Mouse (Mus musculus): ENCODE measurements around the gene Kank4.
"Not testable (repeated sequence)": the region's sequence is repeated elsewhere in the genome, so short reads cannot be mapped to it uniquely, and the experiment has no call there.

The Kank4 gene

DNA sequence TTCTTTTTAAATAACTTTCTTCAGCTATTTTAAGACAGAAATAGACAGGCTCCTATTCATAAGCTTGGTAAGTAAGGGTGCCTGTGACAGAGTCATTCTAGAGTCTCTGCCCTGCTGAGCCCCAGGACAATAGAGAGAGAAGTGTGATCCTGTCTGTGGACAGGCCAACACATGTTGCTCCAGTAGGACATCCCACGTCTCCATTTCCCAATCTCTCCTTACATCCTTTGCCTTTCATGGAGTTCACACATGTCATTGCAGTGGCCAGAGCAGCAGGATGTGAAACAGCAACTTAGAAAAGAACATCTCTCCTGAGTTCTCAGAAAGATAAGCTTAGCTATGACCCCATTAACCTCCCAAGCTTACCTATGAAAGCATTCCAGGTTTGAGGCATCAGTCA, 14.4 kb upstream of the Kank4 start:
- DNase-seq (ENCODE audit: low spot score) = no peak

DNA sequence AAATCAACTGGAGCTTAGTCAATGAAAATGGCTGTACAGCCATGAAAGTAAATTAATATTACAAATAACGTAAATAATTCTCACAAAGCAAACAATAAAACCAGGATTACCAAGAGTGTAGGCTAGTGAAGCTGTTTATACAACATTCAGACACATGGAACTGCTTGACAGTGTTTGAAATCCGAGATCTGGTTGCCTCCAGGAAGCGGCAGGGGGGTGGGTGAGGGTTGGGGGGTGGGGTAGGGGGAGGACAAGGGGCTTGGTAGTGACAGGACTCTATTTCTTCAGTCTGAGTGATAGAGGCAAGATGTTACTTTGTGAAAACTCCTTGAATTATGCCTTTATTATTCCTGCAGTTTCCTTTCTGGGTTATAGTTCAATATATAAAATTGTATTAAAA, 9.4 kb upstream of the Kank4 start:
- DNase-seq (ENCODE audit: low spot score) = no peak

DNA sequence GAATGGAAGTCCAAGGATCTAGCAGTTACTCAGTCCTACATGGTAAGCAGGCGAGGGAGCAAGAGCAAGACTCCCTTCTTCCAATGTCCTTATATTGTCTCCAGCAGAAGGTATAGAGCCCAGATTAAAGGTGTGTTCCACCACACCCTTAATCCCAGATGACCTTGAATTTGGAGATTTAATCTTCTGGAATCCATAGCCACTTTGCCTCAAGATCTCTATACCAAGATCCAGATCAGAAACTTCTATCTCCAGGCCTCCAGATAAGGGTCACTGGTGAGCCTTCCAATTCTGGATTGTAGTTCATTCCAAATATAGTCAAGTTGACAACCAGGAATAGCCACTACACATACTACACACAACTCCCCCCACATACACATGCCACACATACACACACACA, 6.4 kb upstream of the Kank4 start, which contains the start of gene I0C0044D17Rik:
I0C0044D17Rik (minus strand) TSS at position 101 of the 400 bp plus-strand sequence.
- not testable (repeated sequence) for DNase-seq (ENCODE audit: low spot score)

DNA sequence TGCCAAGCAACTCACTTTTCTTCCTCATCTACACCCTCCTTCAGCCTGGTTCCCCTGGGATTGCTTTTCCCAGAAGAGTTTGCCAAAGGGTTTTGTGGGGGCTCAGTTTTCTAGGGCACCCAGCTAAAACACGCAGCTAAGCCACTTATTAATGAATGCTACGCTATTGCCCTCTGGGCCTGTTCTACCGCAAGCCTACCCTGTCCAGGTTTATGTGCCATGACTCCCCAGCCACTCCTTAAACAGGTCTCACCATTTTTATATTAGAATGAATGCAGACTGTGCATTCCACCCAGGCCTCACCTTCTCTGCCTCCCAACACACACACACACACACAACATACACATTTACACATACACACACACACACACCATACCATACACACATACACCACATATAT, 5.7 kb upstream of the Kank4 start:
- no peak for DNase-seq (ENCODE audit: low spot score)

DNA sequence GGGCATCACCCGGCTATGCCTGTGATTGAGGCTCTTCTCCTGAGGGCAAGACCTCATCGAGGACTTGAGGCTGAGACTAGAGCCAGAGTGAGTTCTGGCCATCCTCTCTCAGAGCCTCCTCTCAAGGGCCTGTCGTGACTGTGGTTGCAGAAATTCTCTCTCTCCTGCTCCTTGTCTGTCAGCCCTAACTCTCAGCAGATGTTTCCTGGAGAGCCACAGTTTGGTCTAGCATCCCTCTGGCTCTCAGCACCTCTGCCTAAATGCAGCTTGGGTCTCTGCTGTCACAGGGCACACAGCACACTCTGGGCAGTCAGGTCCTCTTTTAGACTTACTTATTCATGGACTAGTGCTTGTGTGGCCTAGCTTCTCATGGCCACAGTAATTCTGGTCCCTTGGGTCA, 5.1 kb upstream of the Kank4 start:
- DNase-seq (ENCODE audit: low spot score) = no peak

DNA sequence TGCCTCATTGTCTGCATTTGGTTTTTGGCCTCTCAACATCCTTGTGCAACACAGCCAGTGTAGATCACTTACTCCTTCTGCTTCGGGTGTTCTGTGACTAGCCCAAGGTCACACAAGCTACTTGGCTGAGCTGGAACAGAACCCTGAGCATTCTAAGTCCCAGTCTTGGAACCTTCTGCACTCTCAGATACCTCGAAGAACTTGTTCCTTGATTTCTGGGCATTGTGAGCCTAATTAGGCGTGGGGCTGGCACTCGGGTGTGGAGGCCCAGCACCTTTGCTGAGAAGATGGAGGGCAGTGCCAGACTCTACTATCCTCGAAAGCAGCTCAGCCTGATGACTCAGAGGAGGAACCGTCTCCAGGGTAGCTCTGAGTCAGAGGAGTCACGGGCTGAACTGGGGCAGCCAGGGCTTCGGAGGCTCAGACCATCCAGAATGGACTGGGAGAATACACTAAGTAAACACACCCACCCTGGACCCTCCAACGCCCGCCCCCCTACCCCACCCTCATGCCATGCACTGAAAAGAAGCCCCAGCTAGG, 1.9 kb upstream of the Kank4 start:
- no peak for DNase-seq (ENCODE audit: low spot score)

DNA sequence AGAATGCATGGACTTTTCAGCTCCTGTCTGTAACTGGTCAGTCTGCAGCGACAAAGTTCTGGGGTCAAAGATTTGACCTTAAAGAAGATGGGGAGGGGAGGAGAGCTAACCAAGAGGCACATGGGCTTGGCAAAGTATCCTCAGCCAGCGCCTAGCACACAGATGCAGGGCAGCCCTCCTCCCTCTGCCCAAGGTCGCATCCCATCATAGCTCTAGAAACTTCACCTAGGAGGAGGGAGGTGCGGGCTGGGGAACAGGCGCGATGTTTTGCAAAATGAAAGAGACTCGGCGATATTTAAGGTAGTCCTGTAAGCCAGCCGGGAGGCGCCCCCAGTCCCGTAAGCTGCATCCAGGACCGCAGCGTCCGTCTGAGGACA, 542 bp downstream of the Kank4 start:
- DNase-seq (ENCODE audit: low spot score) = no peak

DNA sequence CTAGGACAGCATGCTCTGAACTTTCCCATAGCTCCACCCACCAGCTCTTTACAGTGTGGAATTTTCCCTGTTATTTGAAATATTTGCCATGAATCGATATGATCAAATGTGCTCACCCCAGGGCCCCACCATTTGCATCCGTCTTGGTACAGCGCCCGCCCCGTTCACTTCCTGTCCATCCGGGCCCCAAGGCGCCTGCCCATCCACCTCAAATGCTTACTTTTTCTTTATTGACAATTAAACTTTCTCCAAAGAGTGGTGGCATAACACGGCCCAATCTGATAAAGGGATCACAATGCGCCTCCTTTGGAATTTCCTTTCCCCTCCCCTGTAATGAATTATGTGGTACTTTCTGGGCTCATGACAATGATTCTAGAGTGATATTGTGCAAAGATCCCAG, 11.0 kb downstream of the Kank4 start:
- DNase-seq (ENCODE audit: low spot score) = no peak

DNA sequence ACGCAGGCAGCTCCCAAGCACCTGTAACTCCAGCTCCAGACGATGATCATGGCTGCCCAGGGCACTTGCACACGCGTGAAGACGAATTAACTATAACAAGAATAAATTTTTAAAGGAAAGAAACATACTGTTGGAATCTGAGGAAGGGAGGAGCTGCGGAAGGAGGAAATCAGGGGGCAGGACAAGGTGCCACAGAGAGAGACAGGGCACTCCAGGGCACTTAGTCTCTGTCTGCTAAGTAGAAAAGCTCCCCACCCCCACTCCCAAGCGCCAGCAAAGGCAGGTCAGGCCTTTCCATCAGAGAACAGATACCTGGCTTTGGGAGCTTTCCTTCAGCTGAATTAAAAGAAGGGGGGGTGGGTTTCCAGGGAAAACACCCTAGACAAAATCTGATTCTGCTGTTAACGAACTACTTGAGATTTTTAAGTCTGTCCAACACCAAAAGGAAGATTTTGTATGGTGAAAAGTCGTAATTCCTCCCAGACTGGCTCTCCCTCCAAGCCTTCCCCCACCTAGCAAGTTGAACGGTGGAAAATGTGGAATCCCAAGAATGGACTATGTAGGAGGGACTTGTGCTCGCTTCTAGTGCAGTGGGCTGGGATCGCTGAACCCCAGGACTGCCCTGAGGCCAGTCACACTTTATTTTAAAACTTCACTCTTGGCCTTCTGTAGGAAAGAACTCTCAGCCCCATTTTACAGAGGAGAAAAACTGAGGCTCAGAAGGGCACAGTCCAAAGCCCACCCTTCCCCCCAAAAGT, 11.9 kb downstream of the Kank4 start:
- no peak for DNase-seq (ENCODE audit: low spot score)

DNA sequence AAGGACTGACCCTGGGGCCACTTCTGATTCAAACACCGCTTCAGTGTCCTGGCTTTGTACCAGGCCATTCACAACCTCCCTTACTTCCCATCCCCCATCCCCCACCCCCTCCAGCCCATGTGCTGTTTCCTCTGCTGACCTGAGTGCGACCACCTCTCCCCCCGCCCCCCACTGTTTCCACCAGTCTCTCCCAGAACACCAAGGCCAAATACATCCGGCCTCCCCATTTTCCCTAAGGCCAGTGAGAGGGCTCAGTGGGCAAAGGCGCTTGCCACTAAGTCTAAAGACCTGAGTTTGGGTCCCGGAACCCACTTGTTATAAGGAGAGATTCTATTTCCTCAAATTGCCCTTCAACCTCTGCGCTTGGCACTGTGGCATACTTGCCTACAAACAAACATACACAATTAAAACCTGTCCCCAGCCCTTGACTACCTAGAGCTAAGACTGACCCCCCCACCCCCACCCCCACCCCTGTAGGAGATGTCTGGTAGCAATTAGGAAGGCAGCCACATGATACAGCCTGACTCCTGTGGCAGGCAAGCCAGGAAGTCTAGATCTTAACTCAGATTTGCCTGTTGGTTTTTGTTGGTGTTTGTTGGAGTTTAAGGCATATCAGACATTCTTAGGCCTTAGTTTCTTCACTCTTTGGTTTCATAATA, 12.7 kb downstream of the Kank4 start:
- DNase-seq (ENCODE audit: low spot score) = no peak

DNA sequence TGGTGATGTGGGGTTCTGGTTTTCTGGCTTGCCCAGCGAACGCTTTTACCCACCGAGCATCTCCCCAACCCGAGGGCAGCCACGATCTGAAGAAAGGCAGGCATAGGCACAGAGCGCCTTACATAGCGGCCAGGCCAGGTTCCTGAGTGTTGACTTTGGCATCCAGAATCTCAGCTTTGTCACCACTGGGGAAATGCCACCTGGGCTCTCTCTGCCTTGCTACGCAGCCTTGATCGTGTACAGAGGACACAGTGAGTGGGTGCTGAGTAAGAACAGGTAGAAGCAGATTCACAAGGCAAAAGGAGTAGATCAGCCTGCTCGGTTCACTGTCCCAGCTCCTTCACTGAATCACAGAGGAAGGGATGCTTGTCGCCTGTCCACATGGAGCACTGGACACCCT, 15.6 kb downstream of the Kank4 start:
- no peak for DNase-seq (ENCODE audit: low spot score)

DNA sequence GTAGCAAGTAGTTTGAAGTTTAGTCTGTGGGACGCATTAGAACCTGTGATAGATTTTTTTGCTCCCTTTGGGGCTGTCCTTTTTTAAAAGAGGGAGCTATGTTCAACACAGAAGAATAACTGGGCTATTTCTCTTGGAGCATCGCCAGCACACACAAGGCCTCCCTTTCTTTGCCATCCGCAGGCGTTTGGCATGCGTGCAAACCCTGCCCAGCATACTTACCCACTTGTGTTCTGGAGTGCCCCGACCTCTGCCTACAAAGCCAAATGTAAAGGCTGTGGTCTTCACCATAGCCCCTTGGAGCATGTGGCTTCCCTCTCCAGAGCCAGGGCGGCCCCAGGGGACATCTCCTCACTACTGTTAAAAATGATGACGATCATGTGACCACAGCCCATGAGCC, 16.5 kb downstream of the Kank4 start:
- DNase-seq (ENCODE audit: low spot score) = no peak

DNA sequence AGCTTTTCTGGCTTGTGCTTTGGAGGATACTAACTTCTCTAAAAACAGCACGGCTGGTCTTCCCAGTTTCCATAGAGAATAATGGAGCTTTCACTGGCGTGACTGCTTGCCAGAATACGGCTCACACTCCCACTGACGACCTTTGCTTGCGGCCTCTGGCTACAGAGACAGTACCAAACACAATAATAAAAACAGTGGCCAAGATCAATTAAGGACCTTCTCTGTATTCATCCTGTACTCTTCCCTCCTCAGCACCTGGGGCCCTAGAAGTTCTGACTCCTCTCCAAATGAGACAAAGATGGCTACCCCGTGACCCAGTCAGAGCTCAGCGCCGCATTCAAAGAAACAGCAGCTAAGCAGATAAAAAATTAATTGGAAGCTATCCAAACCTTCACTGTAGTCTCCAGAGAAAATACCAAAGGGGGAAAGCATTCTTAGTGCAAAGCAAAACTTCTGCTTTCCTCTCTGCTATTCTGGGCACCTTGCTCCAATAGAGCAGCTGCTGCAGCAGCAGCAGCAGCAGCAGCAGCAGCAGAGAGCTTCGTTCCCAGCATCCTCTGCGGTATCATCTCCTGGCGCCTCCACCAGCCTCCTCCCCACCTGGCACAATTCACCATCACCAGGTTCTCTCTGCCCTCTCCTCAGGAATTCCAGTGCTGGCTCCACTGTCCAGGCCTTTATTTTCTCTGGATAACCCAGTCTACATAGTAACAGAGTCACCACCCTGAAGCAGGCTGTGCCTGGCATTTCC, 20.6 kb downstream of the Kank4 start:
- no peak for DNase-seq (ENCODE audit: low spot score)

DNA sequence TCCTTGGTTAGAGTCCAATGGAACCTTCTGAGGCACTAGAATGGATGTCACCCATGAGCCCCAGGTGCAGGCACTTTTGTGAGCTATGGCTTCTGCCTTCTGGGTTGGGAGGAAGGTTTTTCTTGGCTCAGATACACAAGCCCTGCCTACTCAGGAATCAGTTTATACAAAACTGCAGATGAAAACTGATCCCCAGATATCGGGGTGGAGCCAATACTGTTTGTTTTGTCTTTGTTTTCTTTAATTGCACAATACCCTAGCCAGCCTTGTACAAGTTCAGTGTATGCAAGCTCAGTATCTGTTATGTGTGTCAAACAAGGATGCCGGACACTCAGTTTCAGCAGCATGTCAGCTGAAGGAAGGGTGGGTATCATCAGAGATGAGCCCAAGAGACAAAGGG, 22.1 kb downstream of the Kank4 start:
- no peak for DNase-seq (ENCODE audit: low spot score)

DNA sequence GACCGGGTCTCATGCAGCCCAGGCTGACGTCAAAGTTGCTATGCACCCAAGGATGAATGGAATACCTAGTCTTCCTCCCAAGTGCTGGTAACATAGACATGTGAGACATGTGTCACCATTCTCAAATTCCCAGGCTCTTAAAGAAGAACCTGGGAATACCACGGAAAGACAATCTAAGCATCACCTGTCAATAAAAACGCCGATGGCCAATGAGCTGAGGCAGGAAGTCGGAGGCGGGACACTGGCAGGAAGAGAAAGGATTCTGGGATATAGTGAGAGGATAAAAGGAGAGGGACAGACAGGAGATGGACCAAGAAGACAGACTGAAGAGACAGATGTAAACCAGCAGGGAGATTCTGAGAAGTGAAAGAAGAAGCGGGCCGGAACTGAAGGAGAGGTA, 23.9 kb downstream of the Kank4 start:
- no peak for DNase-seq (ENCODE audit: low spot score)

DNA sequence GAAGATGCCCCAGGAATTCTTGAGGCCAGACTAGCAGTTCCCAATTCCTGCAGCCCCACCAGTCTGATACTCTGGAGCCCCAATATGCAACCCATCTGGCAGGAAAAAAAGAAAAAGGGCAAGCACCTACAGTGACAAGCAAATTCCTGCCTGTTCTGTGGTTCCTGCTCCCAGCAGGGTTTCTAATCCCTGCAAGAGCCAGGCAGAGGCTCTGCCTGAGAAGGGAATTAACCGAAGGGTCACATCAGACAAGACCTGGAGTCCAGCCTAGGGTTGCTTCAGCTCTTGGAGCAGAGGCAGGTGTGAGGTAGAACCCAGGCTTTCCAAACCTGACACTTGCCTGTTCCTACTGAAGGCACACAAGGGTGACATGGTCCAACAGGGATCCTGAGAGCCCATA, 26.6 kb downstream of the Kank4 start:
- DNase-seq (ENCODE audit: low spot score) = no peak

DNA sequence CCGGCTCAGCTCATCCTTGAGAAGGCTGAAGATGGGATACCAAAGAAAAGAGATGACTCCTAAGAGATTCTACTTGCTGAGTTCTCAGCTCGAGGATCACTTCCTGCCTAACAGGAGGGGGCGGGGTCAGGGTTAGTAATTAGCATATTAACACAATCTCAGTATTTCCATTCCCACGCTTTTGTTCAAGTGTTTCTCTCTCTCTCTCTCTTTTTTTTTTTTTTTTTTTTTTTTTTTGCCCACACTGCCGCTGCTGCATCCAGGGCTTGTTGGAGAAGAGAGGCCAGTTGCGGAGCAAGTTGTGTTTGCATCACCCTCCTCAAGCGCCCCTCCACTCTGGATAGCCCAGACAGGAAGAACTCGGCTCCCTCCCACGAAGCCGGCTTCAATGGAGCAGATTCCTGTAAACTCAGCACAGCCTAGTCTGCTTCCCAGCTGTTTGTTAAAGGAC, 27.5 kb downstream of the Kank4 start:
- DNase-seq (ENCODE audit: low spot score) = no peak

DNA sequence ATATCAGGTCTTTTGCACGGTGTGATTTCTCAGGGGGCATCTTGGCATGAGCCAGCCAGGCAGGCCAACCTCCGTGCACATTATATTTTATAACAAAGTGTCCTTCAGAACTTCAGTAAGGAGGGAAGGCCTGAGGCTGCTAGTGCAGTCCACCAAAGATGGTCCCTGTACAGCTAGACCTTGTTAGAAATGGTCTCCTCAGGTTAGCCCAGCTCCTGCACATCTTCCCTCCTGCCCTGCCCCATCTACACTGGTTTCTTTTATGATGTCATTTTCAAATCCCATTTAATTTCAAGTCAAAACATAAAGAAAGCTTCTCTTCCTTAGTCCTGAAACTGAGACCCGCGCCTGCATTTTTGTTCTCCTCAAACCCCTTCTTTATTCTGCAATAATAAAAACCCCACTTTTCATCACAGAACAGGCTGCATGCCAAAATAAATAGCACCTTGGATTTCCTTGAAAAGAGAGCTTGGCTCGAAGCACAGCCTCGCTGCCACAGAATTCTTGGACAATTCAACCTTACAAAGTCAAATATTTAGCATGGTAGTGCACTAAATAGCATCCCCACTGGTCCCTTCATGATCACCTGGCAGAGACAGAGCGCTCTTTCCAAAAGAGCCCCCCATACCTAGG, 28.1 kb downstream of the Kank4 start:
- no peak for DNase-seq (ENCODE audit: low spot score)

DNA sequence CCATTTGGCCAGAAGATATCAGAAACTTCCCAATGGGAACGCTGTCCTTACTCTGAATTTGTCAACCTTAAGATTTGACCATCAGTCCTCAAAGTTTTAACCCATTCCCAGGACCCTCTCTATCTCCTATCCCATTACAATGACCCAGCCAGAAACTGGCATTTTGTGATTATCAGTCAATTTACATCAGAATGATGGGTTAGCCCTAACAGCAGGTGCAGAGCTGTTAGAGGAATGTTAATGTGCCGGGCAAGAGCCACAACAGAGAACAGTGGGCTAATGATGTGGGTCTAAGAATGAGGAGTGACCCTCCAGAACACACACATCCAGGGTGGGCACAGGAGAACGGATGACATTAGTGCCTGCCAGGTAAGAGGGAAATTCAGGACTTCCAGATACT, 31.1 kb downstream of the Kank4 start:
- DNase-seq (ENCODE audit: low spot score) = no peak

DNA sequence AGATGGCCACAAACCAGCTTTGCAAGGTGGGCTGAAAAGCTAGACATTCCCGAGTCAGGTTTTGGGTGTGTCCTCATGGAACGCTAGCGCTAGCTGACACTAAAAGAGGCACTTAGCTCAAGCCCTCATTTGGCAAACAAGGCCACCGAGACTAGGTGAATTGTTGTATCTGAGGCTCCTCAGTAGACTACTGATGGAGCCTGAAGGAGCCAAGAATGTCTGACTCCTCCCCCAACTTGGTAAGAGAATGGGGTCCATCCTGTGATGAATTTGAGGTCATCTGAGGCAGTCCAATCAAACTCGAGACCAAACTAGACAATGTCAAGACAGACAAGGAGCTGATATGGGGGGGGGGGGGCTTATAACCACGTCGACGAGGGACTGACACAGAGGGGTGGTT, 31.5 kb downstream of the Kank4 start:
- no peak for DNase-seq (ENCODE audit: low spot score)

DNA sequence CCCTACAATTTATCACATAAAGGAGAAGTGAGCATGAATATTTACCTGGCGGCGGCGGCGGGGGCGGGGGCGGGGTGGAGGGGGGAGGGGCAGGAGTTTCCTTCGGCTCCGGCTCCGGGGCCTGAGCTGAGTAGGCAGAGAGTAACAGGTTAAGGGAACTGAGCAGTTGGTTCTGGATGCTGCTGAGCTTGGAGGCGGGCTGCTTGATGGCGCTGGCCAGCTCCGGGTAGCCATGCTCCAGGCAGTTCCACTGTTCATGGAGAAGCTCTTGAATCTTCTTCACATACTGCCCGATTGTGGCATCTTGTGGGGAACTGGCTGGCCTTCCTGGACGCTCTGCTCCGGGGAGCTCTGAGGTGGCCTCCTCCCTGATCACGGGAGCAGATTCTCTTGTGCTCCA, 39.1 kb downstream of the Kank4 start:
- DNase-seq (ENCODE audit: low spot score) = no peak

DNA sequence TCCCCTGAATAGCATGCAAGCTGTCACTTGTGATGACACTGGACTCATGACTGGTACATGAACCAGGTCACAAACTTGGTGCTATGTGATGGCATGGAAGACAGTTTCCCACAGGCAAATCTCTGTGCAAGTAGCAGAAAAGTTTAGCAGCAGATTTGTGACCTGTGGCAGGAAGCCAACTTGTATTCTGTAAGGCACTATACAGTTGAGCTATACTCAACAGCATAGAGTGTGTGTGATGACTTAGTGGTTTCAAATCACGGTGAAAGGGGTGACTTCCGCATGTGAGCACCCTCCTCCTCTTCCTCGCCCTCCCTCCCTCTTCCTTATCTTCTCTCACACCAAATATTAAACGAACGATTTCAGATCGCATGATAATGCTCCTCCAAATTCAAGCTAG, 39.9 kb downstream of the Kank4 start:
- no peak for DNase-seq (ENCODE audit: low spot score)
